Mouse (Mus musculus): ENCODE data around the gene Ttll13.

The Ttll13 gene

DNA sequence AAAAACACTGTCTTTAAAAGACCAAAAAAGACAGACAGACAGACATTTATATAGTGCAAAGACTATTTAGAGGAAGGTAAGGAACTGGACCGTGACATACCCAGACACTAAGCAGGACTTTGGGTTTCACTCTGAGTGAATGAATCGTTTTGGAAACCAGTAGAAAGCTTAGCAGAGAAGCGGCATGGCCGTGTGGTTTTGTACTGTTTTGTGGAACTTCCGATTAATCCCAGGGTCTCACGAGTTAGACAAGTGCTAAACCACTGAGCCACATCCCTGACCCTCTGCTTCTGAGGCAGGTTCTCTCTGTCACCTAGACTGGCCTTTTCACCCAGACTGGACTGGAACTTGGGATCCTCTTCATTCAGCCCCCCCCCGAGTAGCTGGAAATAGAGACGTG, 31.7 kb upstream of the Ttll13 start:
- no peak for DNase-seq (ENCODE audit: low read depth, low spot score)

DNA sequence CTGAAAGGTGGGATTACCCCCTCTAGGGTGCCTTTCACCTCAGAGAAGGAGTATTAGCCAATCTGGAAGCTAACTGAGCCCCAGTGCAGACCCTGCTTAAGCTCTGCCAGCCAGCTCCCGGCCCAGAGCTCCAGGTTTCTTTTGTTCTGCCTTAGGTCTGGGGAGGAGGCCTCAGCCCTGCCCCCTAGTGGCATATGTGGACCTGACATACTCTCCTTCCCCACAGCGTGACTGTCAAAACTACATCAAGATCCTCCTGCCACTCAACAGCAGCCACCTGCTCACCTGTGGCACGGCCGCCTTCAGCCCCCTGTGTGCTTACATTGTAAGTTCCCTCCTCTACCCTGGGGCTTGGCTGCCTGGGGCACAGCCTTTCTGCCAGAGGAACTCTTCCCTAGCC, 30.8 kb upstream of the Ttll13 start:
- peak; percentile 87 for DNase-seq (ENCODE audit: low read depth, low spot score)

DNA sequence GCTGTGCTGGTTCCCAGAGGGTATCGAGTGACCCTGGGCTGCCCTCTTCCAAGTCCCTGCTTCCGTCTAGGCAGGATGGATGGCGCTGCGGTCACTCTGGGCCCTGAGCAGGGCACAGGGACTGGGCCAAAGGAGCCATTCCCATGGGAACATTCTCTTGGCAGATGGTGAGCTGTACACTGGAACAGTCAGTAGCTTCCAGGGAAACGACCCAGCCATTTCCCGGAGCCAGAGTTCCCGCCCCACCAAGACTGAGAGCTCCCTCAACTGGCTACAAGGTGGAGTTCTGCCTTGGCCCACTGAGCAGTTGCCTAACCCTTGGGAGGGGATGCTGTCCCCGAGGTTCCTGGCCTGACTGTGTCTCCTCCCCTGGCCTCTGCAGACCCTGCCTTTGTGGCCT, 29.6 kb upstream of the Ttll13 start:
- no peak for DNase-seq (ENCODE audit: low read depth, low spot score)

- no peak for DNase-seq (ENCODE audit: low read depth, low spot score)
Measured at GRCm38 (mm10) chr7:80218666-80219065, 27.5 kb upstream of the Ttll13 start.

DNA sequence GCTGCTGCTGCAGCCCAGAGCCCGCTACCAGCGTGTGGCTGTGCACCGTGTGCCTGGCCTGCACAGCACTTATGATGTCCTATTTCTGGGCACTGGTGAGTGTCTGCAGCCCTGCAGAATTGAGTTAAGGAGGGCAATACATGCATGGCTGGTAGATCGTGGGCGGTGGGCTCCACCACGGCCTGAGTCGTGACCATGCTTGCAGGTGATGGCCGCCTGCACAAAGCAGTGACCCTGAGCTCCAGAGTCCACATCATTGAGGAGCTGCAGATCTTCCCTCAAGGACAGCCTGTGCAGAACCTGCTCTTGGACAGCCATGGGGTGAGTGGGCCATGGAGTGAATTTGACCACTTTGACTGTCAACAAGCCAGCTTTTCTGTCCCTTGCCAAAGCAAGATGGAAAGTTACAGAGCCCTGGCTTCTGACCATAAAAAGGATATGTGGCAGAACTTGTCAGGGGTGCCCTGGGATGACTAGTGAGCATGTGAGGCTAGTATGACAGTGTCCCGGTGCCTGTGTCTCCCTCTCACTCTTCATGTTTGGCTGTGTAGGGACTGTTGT, 25.9 kb upstream of the Ttll13 start:
- no peak for DNase-seq (ENCODE audit: low read depth, low spot score)

DNA sequence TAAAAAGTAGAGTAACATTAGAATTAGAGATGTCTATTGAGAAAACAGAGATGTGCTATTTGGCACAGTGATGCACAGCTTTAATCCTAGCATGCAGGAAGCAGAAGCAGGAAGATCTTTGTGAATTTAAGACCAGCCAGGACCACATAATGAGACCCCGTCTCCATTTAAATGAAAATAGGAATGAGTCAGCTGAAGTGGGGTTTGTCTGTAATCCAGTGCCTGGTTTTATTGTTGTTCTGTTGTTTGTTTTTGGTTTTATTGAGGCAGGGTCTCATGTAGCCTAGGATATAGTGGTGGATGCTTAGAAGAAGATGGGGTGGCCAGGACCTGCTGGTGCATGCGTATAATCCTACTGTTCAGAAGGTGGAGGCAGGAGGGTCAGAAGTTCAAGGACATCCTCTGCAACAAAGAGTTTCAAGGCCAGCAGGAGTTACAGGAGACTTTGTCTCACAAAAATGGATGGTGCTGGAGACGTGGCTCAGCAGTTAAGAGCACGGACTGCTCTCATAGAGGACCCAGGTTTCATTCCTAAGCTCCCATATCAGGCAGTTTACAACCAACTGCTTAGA, 24.9 kb upstream of the Ttll13 start:
- peak; percentile 79 for DNase-seq (ENCODE audit: low read depth, low spot score)

GRCm38 (mm10) chr7:80227065-80227464, 19.1 kb upstream of the Ttll13 start:
- DNase-seq (ENCODE audit: low read depth, low spot score) = no peak

- no peak for DNase-seq (ENCODE audit: low read depth, low spot score)
Measured at GRCm38 (mm10) chr7:80230196-80230595, 16.0 kb upstream of the Ttll13 start.

GRCm38 (mm10) chr7:80231971-80232488, 14.1 kb upstream of the Ttll13 start:
- DNase-seq (ENCODE audit: low read depth, low spot score) = peak; percentile 77

- DNase-seq (ENCODE audit: low read depth, low spot score) = peak; percentile 98
Measured at GRCm38 (mm10) chr7:80232489-80233029, 13.6 kb upstream of the Ttll13 start, which contains the start of the genes Cib1 and Gdpgp1. TSS of gene Cib1 (minus strand) at chr7:80232813. TSS of gene Gdpgp1 (plus strand) at chr7:80232865.

DNA sequence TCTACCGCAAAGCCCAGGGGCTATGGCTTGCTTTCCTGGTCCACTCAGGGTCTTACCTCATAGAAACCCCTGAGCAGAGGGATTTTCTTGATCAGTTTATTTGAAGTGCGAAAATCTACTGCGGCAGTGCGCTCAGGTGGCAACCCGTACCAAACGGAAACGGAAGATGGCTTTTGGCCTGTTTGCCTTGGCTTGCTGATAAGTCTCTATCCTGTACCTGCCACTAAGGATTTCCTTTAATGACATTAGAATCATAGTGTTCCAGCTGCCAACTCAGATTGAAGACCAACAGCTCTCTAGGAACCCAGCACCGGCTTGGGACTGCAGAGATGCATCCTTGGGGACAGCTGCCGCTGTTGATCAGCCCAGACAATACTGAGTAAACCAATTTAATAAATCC, 12.4 kb upstream of the Ttll13 start:
- no peak for DNase-seq (ENCODE audit: low read depth, low spot score)

DNA sequence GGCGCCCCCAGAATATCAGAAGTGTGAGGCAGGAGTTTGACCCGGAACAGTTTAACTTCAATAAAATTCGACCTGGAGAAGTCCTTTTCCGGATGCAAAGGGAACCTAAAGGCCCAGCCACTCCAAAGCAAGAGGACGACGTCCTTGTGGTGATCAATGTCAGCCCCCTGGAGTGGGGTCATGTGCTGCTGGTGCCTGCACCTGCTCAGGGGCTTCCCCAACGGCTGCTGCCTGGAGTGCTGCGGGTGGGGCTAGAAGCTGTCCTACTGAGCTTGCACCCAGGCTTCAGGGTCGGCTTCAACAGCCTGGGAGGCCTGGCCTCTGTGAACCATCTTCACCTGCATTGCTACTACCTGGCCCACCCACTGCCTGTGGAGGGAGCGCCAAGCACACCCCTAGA, 7.6 kb upstream of the Ttll13 start:
- DNase-seq (ENCODE audit: low read depth, low spot score) = peak; percentile 40

- no peak for DNase-seq (ENCODE audit: low read depth, low spot score)
Measured at GRCm38 (mm10) chr7:80241661-80242060, 4.5 kb upstream of the Ttll13 start.

DNA sequence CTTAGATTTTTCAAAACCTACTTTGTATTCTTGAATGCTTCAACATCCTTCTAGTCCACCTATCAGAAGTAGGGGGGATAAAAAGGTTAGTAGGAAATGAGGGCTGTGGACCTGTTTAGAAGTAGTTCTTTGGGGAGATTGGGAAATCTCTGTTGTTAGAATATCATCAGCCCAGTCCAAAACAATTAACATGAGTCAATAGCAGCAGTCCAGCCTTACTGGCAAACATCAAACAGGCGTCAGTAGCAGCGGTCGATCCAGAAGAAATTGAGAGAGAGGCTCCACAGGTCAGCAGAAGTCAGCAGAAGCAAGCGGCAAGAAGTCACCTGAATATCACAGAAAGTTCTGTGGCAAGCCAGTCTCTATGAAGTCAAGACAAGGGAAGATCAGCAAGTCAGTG, 1.3 kb upstream of the Ttll13 start:
- no peak for DNase-seq (ENCODE audit: low read depth, low spot score)

DNA sequence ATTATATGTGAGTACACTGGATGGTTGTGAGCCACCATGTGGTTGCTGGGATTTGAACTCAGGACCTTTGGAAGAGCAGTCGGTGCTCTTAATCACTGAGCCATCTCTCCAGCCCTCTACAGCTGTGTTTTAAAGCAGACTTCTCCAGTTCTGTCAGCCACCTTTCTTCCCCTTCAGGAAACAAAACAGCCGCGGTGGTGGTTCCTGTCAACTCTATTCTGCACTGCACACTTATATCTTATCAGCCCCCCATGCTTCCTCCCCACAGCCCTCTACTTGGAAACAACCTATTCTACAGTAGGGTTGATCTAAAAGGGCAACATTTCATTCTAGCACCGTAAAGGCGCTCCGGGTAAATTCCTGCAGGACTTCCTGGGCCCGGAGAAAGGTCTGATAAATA, 683 bp downstream of the Ttll13 start:
- DNase-seq (ENCODE audit: low read depth, low spot score) = no peak

DNA sequence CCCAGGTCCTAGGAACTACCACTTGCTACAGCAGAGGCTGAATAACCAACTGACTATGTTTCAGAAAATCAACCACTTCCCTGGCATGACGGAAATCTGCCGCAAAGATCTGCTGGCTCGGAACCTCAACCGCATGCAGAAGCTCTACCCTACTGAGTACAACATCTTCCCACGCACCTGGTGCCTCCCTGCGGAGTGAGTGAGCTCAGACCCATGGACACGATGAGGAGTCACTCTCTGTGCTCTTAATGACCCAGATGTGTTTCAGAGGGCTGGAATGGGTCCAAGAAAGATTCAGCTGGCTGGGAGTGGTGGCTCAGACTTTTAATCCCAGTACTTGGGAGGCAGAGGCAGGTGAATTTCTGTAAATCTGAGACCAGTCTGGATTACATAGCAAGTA, 6.3 kb downstream of the Ttll13 start:
- no peak for DNase-seq (ENCODE audit: low read depth, low spot score)

GRCm38 (mm10) chr7:80252886-80253285, 6.7 kb downstream of the Ttll13 start:
- no peak for DNase-seq (ENCODE audit: low read depth, low spot score)

- DNase-seq (ENCODE audit: low read depth, low spot score) = peak; percentile 37
Measured at GRCm38 (mm10) chr7:80255981-80256380, 9.8 kb downstream of the Ttll13 start.

GRCm38 (mm10) chr7:80257706-80258105, 11.5 kb downstream of the Ttll13 start:
- DNase-seq (ENCODE audit: low read depth, low spot score) = no peak

- peak; percentile 87 for DNase-seq (ENCODE audit: low read depth, low spot score)
Measured at GRCm38 (mm10) chr7:80260625-80261371, 14.6 kb downstream of the Ttll13 start, which contains the start of gene Ngrn. TSS of gene Ngrn (plus strand) at chr7:80261215.

DNA sequence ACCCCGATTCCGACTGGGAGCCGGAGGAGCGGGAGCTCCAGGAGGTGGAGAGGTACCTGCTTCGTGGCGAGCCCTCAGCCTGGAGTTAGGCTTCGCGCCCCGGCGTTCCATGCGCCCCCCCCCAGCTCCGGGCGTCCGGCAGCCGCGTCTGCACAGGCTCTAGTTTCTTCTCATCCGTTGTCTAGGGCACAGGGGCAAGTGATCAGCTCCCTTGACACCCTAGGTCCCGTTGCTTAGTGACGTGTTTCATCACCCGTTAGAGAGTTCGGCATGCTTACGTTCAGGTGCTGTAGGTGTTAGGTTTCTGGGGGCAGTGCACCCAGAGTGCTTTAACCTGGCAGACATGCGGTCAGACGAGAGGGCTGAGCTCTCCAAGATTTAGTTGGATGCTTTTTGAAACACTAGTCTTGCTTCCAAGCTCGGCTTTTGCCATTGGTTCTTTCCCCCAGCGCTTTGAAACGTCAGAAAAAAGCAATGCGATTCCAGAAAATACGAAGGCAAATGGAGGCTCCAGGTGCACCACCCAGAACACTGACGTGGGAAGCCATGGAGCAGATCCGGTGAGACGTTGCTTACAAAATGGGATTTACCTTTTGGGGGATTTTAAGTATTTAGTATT, 15.3 kb downstream of the Ttll13 start:
- DNase-seq (ENCODE audit: low read depth, low spot score) = peak; percentile 48

- DNase-seq (ENCODE audit: low read depth, low spot score) = no peak
Measured at GRCm38 (mm10) chr7:80264606-80265005, 18.4 kb downstream of the Ttll13 start.

Data from ES-CJ7 (cell line).